Mouse (Mus musculus) layer of hippocampus, adult 9-10 months (tissue): ENCODE data around the gene Adcy5.

Experiments
- DNase-seq: peaks from one replicate; pipeline ENCODE4 v3.0.0; 2022; ENCODE audit warnings: low spot score

Gene Adcy5

GRCm38 (mm10) chr16:35154641-35155390 lies at the start of gene Adcy5:
Adcy5 (plus strand) TSS chr16:35154877.
- no peak for DNase-seq

- DNase-seq = no peak
These were observed 46.7 kb upstream of the Adcy5 start for GRCm38 (mm10) chr16:35107985-35108384.

GRCm38 (mm10) chr16:35109156-35109555 lies 45.5 kb upstream of the Adcy5 start:
- DNase-seq = no peak

- DNase-seq = no peak
These were observed 44.9 kb upstream of the Adcy5 start for GRCm38 (mm10) chr16:35109656-35110291.

- peak; percentile 76 for DNase-seq
These were observed 44.1 kb upstream of the Adcy5 start for GRCm38 (mm10) chr16:35110410-35111142.

- no peak for DNase-seq
These were observed 43.5 kb upstream of the Adcy5 start for GRCm38 (mm10) chr16:35111143-35111620.

GRCm38 (mm10) chr16:35113496-35113895 lies 41.2 kb upstream of the Adcy5 start:
- DNase-seq = no peak

- DNase-seq = no peak
These were observed 38.2 kb upstream of the Adcy5 start for GRCm38 (mm10) chr16:35116328-35116956.

GRCm38 (mm10) chr16:35117436-35117835 lies 37.2 kb upstream of the Adcy5 start:
- no peak for DNase-seq

GRCm38 (mm10) chr16:35120603-35121002 lies 34.1 kb upstream of the Adcy5 start:
- no peak for DNase-seq

GRCm38 (mm10) chr16:35127270-35127669 lies 27.4 kb upstream of the Adcy5 start:
- no peak for DNase-seq

GRCm38 (mm10) chr16:35130172-35130571 lies 24.5 kb upstream of the Adcy5 start:
- no peak for DNase-seq

- no peak for DNase-seq
These were observed 15.3 kb upstream of the Adcy5 start for GRCm38 (mm10) chr16:35139416-35139815.

- DNase-seq = no peak
These were observed 14.6 kb upstream of the Adcy5 start for GRCm38 (mm10) chr16:35139873-35140619.

GRCm38 (mm10) chr16:35140620-35140975 lies 14.1 kb upstream of the Adcy5 start:
- DNase-seq = no peak

GRCm38 (mm10) chr16:35141839-35142238 lies 12.8 kb upstream of the Adcy5 start:
- no peak for DNase-seq

- no peak for DNase-seq
These were observed 8.5 kb upstream of the Adcy5 start for GRCm38 (mm10) chr16:35146153-35146552.

GRCm38 (mm10) chr16:35153146-35153755 lies 1.4 kb upstream of the Adcy5 start:
- DNase-seq = no peak

- no peak for DNase-seq
These were observed 434 bp upstream of the Adcy5 start for GRCm38 (mm10) chr16:35154245-35154640.

GRCm38 (mm10) chr16:35155391-35156305 lies 971 bp downstream of the Adcy5 start:
- DNase-seq = no peak
